Mouse (Mus musculus): ENCODE results near the gene Rnf150.

The Rnf150 gene

DNA sequence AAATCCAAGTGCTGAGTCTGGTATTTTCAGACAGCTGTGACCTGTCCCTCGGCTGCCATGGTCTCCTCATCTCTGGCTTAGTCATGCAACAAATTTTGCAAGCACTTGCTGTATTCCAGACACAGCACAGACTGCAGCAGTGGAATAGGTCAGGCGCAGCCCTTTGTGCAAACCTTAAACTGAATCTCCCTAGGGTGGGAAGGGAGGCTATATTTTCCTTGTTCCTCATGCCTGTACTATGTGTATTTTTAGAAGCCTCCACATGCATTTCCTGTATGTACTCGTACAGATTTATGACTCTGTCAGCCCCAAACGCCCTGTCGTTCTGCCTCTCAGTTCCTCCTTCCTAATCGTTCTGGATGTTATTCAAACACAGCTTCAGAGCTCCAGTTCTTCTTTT lies 76.8 kb downstream of the Rnf150 start:
- CTCF ChIA-PET = no interaction called here

DNA sequence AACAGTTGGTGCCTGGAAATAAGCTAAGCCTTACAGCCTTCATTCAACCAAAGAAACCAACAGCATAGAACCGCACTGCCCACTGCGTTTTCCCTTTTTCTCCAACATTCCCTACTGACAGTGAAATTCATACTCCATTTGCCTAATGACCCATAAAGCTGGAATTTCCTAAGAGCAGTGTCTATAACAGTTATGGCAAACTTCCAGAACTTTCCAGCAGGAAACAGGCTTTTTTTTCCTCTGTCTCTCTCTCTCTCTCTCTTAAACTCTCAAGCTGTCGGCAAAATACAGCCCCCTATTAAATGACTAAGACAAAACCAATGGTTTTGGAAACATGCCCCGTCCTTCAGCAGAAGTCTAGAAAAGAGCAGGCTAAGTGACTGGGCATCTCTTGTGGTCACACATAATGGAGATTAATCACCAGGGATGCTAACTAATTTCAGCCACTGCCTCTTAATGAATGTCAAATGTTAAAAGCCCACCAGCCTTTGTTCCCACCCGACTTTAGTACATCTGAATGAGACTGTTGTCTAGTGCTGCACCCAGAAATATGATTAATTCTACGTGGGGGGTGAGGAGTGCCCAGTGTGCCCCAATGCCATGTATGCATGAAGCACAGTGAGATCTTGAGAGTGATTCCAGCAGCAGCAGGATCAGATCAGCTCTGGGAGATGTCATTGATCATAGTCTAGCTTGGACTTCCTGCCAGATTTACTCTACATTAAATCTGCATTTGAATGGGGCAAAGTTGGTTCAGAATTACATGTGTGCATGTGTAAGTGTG lies 80.3 kb downstream of the Rnf150 start:
- CTCF ChIA-PET = no interaction called here

DNA sequence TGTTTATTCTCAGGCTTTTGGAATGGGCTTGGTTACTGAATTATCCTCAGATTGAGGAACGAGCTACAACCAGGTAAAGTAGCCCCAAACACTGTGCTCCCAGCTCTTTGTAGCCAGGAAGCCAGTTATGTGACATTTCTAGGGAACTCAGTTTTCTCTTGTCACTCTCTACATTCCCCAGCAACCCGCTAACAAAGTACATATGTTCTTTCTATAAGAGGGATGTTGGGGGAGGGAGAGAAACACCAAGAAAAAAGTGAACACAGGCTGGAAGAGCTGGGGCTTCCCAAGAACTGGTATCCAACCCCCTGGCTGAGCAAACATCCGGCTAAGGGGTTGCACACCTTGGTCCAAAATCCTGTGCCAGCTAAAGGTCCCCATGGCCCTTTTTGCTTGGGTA lies 82.7 kb downstream of the Rnf150 start:
- CTCF ChIA-PET = no interaction called here

DNA sequence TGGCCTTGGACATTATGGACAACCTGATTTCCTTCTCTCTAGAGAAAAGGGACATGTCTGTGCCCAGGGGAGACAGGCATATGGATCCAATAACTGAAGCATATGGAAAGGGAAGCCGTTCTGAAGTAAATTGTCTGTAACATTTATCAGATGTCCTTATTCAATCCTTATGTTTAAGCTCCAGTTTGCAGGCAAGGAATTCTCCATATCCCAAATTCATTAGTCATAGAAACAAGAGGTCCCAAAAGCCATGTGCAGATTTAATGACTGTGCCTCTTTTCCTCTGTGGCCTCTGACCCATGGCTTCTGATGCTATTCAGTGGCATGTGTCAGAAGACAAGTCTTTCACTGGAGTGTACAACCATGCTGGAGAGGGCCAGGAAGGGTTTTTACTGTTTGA lies 83.5 kb downstream of the Rnf150 start:
- CTCF ChIA-PET = interaction anchor here (0.6 kb wide), 1 partner anchor 1861 kb away, joined by 5 read pairs; no protein-coding TSS in a partner anchor

DNA sequence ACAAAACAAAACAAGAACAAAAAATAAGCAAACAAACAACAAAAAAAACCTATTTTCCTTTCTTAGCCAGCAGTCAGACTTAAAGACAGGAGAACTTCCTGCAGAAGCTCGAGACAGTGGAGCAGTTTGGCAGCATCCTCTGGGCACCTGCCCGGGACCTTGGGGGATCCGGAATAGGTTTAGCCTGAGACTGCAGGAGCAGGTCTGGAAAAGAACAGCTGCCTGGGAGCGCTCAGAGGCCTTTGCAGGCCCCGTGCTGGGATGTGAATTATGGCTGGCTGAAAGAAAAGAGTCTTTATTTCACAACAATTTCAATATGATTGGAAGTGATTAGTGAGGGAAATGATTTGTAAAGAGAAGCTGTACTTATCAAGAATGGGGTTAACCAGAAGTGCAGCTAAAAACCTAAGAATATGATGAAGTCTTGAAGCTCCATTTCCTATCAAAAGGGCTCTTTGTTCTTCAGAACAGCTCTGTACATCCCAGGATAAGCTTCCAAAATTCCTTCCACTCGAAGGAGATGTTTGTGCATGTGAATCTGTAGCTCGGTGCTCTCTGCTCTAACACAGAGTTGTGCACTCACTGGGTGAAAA lies 92.1 kb downstream of the Rnf150 start:
- CTCF ChIA-PET = no interaction called here

DNA sequence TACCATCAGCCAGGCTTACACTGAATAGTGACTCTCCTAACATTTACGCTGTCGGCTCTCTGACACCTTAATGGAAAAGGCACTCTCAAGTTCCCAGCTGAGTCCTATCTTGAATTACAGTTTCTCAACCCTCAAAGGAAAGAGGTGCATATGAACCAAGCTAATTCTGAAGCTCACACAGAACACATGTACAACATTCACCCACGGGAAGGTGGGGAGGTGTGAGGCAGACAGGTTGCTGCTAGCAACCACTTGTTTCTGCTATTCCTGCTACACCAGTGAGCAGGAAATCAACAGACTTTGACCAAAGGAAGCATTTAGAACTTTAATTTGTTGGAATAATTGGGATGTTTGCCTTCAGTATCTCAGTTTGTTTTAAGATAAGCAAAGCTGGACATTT lies 96.3 kb downstream of the Rnf150 start:
- CTCF ChIA-PET = no interaction called here

DNA sequence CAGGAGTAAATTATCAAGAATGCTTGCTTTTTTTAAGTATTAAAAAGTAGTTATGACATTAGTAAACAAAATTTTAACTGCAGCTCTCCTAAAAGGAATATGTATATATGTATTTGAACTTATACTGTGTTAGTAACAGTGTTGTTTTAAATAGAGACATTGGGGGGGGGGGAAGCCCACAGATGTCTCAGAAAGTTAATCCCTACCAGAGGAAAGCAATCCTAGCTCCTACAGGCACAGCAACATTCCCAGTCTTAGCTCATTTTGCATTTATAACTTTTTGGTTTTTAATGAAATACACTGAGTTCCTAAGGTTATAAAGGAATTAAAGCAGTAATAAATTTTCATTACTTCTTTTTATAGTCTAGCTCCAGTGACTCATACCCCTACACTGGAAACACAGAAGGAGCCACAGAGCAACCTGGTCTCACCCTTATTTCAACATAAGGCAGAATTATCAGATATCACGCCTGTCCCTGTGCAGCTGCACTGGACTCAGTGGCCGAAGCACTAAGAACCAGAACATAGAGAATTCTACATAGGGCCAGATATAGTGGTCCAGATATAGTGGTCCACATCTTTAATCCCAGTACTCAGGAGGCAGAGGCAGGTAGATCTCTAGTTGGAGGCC lies 96.9 kb downstream of the Rnf150 start:
- CTCF ChIA-PET = no interaction called here

DNA sequence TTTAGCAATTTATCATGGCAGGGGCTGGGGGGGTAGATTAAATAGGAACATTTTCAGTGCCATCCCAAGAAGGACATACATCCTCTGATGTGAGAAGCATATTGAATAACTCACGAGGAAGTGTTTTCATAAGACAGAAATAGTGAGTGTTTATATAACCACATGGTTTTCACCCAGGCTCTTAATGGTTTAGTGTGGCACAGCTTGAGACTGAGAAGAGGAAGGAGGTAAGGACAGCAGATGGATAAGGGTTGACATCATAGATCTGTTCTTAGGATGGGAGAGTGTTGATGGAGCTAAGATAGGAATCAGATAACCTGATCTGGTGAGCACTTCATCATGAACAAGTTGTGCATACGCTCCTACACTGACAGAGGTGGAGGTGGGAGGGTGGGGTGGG lies 101.4 kb downstream of the Rnf150 start:
- CTCF ChIA-PET = no interaction called here

DNA sequence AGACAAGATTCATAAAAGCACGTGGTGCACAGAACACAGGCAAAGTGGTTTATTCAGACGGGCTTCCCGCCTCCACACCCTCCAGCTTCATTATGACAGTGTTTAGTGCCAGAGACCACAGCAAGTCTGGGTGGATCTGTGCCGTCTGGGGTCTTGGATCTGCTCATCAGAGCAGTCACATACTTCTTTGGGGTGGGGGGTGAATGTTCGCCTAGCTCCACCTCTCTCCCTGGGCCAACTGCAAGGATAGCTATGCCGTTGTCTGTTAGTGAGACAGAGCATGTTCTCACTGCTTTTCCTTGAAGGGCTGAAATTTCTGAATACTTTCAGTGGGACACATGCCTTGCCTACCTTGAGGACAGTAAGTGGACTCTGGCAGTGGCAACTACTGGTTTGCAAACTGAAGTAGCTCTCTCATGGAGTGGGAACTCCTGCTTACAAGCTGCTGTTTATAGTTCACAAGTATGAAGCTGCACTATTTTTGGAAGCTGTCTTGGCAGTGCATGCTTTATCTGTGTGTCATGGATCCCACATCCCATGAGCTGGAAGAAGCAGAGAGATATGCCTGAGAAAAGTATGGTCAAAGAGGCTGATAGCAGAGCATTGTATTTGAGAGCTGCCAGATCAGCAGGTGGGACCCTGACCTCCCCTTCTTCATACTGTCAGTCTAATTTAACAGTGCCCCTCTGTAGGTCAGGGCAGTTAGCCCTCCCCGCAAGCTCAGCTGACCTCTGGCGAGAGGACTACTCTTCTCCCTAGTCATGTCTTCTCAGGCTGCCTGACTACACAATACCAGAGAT lies 104.9 kb downstream of the Rnf150 start:
- CTCF ChIA-PET = interaction anchor here (0.6 kb wide), 1 partner anchor 11 kb away, joined by 4 read pairs; no protein-coding TSS in a partner anchor

DNA sequence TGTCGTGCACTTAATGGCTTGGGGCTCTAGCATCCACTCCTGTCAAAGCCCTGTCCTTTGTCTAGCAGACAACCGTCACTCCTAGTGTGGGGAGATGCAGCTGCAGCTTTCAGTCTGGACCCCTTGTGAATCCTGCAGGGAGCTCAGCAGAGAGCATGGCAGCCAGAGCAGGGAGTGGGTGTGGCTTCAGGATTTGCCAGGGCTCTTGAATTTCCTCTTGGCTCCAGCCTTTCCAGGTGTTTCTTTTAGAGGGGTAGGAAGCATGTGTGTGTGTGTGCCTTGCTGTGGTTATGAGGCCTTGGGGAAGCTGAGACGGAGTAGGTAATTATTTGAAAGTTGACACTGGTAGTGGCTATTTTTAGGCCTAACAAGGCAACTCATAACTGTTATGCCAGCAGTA lies 106.8 kb downstream of the Rnf150 start:
- CTCF ChIA-PET = no interaction called here

DNA sequence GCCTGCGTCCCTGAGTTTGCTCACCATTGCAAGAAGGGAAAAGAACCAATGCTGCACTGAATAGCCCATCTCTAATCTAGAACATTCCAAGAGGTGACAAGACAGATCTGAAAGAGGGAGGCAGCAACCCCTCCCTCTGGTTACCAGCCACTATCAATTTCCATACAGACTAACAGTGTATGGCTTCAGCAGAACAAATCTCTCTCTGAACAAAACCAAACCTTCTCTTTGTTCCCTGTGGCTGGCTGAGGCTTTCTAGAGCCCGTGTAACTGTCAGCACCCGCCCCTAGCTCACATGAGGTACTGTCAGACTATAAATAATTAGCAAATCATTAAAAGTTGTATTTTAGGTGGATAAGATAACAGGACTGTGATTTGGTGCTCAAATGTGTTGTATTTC lies 109.7 kb downstream of the Rnf150 start:
- CTCF ChIA-PET = no interaction called here

DNA sequence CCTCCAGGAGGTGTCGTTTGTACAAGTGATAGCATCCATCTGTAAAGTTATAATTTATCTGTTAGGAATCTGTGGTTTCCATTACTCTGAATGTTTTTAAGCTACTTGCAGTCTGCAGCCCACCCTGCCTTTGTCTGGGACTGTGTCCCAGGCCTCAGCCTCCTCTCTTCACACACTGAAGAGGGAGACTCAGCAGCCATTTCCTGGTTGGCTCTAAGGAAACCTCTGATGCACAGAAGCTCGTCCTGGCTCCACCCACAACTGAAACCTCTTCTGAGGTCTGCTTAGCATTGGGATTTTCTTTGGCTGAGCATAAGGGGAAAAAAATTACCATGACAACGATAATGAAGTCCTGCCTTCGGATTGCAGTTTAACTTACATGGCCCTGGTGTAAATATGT lies 110.2 kb downstream of the Rnf150 start:
- CTCF ChIA-PET = no interaction called here

DNA sequence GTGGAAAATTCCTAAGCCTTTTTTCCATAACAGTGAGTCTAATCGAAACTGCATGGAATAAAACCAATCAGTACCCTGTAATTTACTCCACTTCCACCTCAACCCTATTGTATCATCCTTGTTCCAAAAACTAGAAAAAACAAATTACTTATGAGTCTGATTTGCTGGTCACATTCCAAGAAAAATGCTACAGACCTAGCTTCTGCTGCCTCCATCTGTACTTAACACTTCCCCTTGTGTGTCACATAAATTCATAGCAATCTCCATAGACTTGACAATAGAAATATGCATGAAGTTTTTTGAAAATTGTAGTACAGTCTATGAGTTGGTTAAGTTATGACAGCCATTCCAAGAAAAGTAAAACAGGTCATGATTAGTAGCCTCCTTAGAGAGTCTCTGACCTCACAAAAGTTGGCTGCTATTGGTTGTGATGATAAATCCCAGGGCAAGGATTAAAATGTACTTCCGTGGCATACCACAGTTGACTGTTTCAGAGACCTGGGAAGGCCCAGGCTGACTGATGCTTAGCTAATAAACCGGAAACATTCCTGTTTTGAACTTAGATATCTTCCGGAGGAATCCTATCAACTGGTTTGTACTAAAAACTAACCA lies 118.2 kb downstream of the Rnf150 start:
- CTCF ChIA-PET = no interaction called here

DNA sequence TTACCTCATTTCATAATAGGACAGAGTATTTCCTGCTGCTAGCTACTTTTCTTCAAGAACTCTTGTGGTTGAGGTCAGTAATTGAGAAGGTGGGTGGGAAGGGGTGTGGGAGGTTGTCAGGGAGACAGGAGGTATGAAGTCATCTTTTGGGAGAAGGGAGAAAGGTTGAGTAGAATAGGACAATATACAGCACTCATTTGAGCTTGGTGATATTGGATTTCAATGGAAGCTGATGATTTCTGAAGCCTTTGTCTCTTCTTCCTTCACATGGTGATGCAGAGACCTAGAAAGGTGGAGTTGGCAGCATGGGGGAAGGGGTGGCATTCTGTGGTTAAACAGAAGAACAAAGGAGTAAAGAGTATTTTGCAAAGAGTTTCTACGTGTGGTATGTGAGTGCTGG lies 119.7 kb downstream of the Rnf150 start:
- CTCF ChIA-PET = no interaction called here

DNA sequence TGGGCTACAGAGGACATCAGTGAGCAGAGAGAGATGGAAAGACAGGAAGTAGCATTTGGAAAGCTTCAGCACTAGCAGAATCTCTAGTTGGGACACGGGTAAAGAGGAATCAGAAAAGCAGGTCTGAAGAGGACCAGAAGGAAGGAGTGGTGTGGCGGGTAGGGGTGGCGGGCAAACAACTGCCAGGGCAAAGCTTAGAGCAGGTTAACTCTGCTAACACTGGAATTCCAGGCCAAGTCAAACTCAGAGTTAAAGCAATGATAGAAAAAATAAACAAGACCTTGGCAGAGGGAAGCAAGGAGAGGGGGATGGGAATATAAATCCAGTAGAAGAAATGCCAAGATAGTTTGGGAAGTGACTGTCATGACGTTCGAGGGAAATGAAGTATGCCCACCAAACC lies 120.1 kb downstream of the Rnf150 start:
- CTCF ChIA-PET = no interaction called here

DNA sequence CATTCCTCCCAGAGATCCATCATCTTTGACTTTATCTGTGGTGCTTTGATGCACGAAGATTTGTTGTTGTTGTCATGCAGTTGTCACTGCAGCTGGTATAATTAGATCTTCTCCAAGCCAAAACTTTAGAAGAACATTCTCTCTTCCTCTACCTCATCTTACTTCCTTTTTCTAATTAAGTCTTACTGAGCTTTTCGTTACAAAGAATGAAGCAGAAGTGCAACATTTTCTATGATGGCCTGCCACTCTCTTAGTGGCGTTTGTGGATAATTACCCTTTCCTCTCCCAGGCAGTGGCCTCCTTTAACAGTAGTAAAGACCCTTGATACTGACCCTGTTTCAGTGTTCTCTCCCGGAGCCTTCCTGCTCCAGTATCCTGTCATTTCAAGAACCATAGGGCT lies 128.9 kb downstream of the Rnf150 start:
- CTCF ChIA-PET = no interaction called here

DNA sequence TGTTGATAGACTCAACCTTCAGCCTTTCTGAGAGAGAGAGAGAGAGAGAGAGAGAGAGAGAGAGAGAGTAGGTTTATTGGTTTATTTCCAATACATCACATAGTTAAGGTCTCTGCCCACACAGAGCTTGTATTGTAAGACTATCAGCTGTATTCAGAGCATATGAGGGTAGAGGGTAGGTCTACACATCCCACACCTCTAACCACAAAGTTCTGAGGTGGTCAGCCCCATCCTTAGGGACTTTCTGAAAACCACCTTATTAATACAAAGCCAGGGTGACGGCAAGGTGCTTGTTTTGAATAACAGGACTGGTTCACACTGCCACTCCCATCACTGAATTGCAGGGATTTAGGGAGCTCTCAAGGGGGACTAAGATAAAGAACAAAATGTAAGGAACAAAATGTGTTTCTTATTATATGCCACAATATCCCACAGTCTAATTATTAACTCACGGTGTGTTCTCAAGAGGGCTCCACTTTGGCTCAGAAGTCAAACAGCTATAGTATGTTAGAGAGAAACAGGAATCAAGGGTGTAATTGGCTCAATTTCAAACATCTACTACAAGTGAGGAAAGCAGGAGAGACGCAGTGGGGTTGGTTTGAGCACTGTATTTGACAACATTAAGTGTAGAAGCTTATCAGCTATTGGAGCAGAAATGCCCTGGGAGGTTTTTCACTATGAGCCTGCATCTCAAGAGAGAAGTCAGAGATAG lies 132.7 kb downstream of the Rnf150 start:
- CTCF ChIA-PET = interaction anchor here (0.6 kb wide), 1 partner anchor 1903 kb away, joined by 5 read pairs; no protein-coding TSS in a partner anchor

DNA sequence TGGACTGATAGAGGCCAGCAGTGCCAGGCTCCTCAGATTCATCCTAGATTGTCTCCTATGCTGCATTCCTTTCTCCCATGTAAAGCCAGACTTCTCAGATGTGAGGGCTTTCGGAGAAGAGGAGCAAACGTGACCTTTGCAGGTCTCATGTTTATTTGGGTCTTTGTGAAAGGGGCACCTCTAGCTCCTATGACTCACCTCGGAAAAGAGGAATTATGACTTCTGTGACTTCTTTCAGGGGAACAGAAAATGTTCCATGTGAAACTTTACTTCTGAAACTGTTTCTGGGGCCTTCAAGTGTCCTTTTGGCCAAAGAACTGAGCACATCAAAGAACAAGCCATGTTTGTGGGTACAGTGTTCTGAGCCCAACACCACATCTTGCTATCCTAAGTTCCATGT lies 133.7 kb downstream of the Rnf150 start:
- CTCF ChIA-PET = no interaction called here

DNA sequence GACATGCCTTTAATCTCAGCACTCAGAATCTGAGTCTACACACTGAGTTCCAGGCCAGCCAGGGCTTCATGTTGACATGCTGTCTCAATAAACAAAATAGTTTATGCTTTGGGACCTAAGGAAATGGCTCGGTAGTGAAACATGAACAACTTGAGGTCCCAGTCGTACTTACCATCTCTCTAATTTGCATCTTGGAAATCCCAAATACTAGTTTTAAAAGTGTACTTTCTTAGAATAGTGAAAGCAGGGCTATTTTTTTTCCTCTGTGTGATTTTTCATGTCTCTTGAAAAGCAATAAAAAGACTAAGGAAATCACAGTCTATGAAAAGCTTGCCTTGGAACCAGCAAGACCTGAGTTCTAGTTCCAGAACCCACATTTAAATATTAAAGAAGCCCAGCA lies 135.6 kb downstream of the Rnf150 start:
- CTCF ChIA-PET = no interaction called here

DNA sequence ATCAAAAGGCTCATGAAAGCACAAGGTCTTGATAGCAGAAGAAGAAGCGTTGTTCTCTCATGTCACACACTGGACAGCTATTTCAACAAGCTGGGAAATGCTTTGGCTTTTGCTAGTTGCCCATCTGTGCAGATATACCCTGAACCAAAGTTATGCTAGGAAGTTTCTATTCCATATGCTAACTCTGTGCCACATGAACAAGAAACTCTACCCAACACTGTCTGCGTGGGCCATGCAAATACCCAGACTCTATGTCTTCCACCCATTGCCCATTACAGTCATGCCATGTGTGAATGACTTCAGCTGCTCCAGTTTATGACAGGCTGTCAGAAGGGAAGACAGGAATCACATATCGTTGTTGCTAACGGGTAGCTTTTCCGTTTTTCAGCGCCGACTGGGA lies 140.0 kb downstream of the Rnf150 start:
- CTCF ChIA-PET = no interaction called here

DNA sequence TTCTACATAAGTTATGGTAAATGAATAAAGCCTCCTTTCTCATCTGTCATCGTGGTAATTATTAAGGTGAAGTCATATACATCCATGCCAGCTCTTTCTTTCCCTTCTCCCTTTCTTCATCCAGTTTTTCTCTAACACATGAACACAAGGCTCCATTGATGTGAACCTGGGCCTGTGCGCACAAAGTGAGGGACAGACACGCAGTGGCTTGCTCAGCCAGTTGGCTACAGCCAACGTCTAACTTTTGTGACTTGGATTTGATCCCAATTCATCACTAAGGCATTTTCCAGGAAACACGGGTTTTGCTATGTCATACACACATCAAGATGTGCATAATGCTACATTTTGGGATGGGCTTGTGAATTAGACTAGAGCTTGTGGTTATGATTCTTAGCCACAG lies 146.3 kb downstream of the Rnf150 start:
- CTCF ChIA-PET = no interaction called here

DNA sequence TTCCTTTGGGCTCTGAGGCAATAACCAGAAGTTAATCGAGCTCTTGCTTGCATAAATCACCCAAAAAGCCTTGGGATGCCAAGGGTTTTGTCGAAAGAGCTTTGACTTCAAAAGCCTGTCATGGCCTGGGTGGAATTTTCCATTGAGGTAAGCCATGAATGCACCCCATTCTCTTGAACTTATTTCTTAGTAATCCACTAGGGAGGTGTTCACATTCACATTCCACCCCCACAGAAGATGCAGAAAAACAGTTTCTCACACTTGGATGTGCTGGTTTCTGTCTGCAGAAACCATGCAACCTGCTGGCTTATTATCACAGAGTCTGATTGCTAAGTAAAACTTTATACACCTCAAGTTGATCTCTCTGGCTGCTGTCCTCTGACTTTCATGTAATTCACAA lies 148.1 kb downstream of the Rnf150 start:
- CTCF ChIA-PET = no interaction called here

Measured in spleen, embryonic (tissue).